Mouse (Mus musculus) neural tube, embryonic 10.5 days (tissue): ENCODE results near the gene Rap2a.

Experiments used
- DNase-seq: peaks from one replicate; pipeline ENCODE4 v3.0.0-alpha.2; 2017; ENCODE audit warnings: low spot score; ENCODE audit errors: extremely low spot score

Gene Rap2a

DNA sequence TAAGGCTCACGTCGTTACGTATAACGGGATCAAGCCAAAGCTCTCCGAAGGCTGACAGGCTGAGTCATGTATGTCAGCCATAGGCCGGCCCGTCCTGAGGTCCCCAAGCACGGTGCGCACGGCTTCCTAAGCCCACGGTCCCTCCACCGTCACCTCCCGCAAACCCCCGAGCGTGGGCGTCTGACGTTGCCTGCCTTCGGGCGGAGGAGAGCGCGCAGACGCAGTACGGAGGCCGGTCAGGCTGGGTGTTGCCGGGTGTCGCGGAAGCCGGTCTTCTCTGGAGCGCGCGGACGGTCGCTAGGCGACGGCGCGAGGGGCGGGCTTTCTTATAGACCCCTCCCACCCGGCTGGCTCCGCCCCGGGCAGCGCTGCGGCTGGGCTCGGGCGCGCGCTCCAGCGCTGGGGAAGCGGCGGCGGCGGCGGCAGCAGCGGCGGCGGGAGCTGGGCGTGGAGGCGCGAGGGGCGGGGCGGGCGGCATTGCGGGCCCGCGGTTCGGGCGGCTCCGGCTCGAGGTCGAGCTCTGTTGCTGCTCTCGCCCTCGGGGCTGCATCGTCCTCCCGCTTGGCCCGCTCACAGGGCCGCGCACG lies at the start of gene Rap2a:
Gene Rap2a (plus strand): TSS at position 463 of the 587 bp plus-strand sequence.
- peak; percentile 94 for DNase-seq

DNA sequence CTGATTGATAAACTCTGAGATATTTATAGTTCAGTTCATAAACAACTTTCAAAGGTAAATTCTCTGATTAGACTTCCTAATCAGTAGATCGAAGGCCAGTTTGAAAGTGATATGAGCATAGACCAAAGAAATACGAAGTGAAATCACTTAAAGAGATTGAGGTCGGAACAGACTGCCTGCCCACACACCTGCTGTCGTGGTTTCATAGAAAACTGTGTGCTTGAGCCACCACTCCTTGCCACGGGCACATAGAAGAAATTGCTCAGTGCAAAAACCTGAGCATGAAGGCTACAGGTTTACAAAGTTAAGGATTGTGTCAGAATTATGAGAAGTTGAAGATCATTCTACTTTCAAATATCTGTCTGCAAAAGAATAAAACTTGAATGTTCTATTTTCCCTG lies 49.7 kb upstream of the Rap2a start:
- DNase-seq: no peak

GRCm38 (mm10) chr14:120432773-120433172 lies 45.5 kb upstream of the Rap2a start:
- DNase-seq: no peak

DNA sequence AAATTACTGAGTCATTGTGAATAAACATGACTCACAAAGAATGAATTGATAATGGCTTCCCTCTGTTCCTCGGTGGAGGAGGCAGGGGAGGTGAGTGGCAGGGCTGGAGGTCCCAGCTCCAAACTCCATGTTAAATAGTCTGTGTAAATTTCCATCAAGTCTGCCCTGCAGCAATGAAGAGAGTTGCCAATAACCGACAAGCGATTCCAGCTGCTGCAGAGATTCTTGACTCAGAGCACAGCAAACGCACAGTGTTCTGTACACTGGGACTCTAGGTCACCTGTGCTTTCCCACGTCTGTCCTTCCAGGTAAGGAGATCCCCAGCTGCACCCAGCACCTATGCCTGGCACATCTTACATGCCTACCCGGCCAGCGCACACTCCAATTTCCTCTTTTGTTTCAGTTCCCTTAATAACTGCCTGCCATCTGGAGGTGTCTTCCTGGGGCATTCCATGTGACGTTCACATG lies 44.3 kb upstream of the Rap2a start:
- DNase-seq: no peak

DNA sequence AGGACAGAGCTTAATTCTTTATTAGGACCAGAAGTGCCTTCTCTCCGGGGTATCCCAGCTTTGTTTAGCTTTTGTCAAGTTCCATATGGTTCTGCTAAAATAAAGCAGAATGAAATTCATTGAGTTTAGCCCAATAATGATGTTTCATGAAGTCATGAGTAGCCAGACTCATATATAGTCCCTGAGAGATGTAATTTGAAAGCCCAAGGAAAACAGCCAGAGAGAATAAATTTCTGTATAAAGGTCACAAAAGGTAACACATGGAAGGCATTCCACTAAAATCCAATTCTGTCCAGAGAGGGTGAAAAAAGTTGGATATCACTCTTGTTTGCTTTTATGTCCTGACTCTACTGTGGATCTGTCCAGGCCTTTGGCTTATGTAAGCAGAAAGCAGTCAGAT lies 43.4 kb upstream of the Rap2a start:
- DNase-seq: no peak

GRCm38 (mm10) chr14:120440716-120441115 lies 37.5 kb upstream of the Rap2a start:
- DNase-seq: no peak

- DNase-seq: no peak
Observed at GRCm38 (mm10) chr14:120441256-120441655, 37.0 kb upstream of the Rap2a start.

GRCm38 (mm10) chr14:120441836-120442235 lies 36.4 kb upstream of the Rap2a start:
- DNase-seq: no peak

DNA sequence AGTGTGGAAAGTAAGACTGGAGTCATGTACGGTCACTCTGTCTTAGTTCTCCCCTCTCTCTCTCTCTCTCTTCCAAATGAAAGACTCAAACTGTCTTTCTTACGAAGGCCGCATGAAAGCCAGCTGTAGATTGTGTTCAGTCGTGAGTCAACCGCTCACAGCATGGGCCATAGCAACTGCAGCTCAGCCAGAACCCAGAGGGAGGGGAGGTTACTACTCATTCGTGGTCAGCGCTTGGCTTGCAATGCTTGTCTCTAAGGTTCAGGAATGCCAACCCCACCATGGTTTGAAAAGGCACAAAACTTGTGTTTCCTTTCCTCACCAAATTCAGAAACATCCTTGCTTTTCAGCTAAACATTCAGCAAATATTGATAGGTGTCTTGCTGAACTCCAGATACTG lies 24.0 kb upstream of the Rap2a start:
- DNase-seq: no peak

GRCm38 (mm10) chr14:120463938-120464727 lies 14.1 kb upstream of the Rap2a start:
- DNase-seq: no peak

DNA sequence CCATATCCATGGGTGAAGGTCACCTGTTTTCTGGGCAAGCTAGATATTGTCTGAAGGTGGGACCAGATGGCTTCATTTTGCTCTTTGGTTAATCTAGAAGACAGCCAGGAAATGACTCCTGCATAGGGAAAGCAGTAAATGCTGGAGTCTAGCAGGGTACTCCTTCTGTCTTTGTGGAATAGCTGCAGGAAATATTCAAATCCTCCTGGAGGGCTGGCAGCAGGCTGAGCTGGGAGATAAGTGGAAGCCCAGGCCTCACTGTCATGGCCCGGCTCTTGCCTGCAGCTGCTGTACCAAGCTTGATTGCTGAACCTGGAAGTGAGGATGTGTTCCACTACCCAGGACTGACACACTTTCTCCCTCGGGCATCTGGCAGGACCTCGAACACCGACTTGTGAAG lies 11.4 kb upstream of the Rap2a start:
- no peak for DNase-seq

- no peak for DNase-seq
Observed at GRCm38 (mm10) chr14:120469126-120469790, 9.0 kb upstream of the Rap2a start.

DNA sequence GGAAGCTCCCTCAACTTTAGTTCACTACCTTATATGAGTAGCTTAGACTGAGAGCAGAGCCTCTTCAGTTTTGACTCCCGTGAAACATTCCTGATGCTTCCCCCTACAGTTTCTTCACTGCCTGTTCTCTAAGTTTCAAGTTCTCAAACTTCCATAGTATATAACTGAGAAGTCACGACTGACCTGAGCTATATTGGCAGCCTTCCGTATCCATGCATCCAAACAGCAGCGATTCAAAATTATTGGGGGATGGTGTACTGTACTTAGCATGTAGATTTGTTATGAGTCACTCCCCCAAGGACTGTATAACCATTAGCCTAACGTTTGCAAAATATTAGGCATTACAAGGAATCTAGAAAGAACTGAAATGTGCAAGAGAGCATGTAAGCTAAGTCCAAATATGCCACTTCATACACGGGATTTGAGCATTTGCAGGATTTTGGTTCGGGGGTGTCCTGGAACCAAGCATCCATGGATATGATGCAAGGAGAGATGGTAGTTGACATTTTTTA lies 2.0 kb upstream of the Rap2a start:
- DNase-seq: no peak

- DNase-seq: peak; percentile 99
Observed at GRCm38 (mm10) chr14:120477288-120477981, 809 bp upstream of the Rap2a start.

DNA sequence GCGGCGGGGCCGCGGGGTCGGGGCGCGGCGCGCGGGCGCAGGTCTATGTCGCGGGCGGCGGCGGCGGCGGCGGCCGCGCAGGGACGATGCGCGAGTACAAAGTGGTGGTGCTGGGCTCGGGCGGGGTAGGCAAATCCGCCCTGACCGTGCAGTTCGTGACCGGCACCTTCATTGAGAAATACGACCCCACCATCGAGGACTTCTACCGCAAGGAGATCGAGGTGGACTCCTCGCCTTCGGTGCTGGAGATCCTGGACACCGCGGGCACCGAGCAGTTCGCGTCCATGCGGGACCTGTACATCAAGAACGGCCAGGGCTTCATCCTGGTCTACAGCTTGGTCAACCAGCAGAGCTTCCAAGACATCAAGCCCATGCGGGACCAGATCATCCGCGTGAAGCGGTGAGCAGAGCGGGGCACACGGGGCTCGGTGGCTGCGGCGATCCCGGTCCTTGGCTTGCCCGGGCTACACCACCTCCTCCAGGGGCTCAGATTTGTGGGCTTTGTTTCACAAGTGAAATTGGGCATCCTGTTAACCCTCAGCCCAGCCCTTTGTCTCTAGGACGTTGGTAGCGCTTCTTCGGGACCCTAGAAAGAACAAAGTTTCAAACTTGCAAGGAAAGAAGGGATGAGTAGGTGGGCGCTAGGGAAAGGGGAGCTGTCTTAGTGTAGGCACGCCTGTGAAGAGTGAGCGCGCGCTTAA lies 547 bp downstream of the Rap2a start:
- peak; percentile 74 for DNase-seq

- DNase-seq: no peak
Observed at GRCm38 (mm10) chr14:120480341-120480900, 2.2 kb downstream of the Rap2a start.

- no peak for DNase-seq
Observed at GRCm38 (mm10) chr14:120480927-120481326, 2.7 kb downstream of the Rap2a start.

- no peak for DNase-seq
Observed at GRCm38 (mm10) chr14:120484561-120484960, 6.3 kb downstream of the Rap2a start.

GRCm38 (mm10) chr14:120496284-120496683 lies 18.0 kb downstream of the Rap2a start:
- DNase-seq: no peak

- DNase-seq: no peak
Observed at GRCm38 (mm10) chr14:120496827-120497226, 18.6 kb downstream of the Rap2a start.

DNA sequence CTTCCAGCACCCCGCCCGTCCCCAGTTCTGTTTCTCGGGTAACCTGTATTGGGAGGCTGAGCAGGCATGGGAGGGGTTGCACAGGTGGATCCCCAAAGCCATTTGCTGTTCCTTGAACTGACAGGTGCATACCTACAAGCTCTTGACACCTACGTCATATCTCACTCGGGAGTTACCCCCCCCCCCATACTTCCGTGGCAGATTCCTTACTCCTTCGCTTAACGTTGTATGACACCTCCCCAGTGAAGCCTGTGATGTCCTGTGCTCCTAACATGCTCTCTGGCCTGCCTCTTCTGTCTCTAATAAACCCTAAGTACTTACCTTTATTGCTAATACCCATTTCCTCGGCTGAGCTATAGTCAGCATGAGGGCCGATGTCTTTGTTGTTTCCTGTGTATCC lies 20.9 kb downstream of the Rap2a start:
- DNase-seq: no peak
